Mouse (Mus musculus) spleen, adult 2 months (tissue): Measurements from ENCODE around the gene Rspo1.

ENCODE experiments used
- CTCF ChIP-seq: fragments of 200-500 bp; IDR thresholded peaks from 2 replicates; pipeline ENCODE4 v1.5.1; 2011; ENCODE audit warnings: mild to moderate bottlenecking, inconsistent platforms; ENCODE audit not compliant: insufficient read depth, insufficient read length, insufficient replicate concordance; ENCODE audit errors: extremely low read depth
- POLR2A ChIP-seq: fragments of 200-500 bp; IDR thresholded peaks from 2 replicates; pipeline ENCODE4 v1.6.1; 2011; ENCODE audit warnings: low read depth, low read length, inconsistent platforms

DNA sequence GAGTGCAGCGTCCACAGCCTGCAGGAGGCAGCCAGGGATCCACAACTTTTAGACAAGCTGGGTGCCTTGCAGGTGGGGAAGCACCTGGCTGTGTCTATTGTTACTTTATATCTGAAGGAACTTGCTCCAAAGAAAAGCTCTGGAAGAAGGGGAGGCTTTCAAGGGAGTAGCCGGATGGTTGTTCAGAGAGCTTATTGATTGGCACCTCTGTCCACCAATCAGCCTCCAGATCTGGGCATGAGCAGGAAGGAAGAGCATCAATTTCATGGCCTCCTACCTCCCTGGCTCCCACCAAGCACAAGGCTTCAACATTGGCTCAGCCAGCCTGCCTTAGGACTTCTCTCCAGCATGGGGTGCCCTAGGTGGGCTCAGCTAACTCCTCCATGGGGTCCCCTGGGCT, 12.9 kb upstream of the Rspo1 start:
- TF ChIP-seq CTCF = no peak
- no peak for TF ChIP-seq POLR2A
